Mouse (Mus musculus): ENCODE measurements around the gene Il12rb1.

Il12rb1 gene

DNA sequence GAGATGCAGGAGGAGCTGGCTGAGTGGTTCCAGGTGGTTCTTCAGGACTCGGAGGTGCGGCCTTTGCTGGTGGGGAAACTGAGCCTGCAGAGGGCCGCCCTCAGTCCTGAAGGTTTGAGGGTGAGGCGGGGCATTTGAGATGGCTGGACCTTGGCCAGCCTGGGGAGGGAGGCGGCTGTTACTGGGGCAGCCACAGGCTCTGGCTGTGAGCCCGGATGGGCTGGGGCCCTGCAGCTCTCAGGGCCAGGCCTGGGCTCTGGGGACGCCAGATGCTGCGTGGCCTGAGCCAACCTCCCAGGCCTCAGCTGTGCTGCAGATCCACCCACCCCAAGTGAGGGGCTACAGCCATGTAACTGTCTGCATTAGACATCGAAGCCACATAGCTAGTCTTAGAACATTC lies 34.4 kb upstream of the Il12rb1 start:
- DNase-seq (ENCODE audit: low spot score in 2 of 2) = peak in 1 of 2 experiments; percentile 30

DNA sequence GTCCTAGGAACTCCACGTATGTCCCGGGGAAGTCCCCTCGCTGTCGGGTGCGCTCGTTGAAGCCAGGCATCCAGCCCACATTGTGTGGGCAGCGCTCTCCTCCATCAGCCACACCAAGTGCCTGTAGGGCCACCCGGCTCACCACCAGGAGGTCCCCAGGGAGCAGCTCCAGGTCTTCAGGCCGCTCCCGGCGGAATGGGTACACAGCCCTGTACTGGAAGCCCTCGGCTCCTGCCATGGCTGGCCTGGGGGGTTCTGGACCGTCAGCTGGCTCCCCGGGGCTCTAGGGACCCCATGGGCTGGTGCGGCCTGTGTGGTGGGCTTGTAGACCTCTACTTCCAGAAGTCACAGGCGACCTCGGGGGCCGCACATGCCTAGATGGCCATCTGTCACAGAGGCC lies 33.5 kb upstream of the Il12rb1 start:
- peak in 1 of 2 experiments; percentile 19 for DNase-seq (ENCODE audit: low spot score in 2 of 2)

DNA sequence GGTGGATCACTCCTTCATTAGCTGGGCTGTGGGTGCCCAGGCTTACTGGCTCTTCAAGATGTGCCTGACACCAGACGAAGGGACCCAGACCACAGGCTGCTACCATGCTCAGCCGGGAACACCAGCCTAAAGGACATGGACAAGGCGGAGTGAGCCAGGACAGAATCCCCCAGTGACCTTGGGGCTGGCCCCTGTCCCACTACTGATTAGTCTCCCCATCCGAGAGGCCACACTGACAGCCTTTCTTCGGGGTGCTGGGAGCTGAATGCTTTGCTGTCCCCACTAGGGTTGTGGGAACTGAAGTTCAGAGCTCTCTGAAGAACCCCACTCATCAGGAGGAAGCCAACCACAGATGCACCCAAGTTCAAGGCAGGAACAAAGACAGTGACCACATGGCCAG lies 33.0 kb upstream of the Il12rb1 start:
- DNase-seq (ENCODE audit: low spot score in 2 of 2) = no peak

DNA sequence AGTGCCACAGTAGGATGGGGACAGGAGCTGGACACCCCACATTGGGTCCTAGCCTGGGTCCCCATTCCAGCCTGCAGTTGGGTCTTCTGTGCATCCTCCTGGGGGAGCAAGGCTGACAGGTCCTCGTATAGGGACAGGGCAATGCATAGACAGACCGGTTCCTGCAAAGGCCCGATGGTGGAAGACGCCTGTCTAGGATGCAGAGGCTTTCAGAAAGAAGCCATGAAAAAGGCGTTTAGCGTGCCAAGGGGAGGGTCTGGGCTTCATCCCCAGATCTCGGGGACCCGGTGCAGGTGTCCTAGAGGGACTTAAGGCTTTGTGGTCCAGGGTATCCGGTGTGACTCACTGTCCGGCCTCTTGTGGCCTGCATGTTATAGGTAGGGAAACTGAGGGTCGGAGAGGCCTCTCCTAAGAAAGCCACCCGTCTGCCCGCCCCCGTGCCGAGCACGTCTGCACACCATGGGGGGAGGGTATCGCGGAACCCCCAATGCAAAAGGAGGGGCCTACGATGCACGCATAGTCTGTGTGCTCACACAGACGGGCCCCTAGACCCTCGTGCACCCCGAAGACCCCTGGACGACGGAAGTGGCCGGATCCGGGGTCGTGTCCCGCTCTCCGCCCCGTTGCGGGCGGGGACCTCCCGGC lies 32.3 kb upstream of the Il12rb1 start:
- peak in 1 of 2 experiments; percentile 20 for DNase-seq (ENCODE audit: low spot score in 2 of 2)

DNA sequence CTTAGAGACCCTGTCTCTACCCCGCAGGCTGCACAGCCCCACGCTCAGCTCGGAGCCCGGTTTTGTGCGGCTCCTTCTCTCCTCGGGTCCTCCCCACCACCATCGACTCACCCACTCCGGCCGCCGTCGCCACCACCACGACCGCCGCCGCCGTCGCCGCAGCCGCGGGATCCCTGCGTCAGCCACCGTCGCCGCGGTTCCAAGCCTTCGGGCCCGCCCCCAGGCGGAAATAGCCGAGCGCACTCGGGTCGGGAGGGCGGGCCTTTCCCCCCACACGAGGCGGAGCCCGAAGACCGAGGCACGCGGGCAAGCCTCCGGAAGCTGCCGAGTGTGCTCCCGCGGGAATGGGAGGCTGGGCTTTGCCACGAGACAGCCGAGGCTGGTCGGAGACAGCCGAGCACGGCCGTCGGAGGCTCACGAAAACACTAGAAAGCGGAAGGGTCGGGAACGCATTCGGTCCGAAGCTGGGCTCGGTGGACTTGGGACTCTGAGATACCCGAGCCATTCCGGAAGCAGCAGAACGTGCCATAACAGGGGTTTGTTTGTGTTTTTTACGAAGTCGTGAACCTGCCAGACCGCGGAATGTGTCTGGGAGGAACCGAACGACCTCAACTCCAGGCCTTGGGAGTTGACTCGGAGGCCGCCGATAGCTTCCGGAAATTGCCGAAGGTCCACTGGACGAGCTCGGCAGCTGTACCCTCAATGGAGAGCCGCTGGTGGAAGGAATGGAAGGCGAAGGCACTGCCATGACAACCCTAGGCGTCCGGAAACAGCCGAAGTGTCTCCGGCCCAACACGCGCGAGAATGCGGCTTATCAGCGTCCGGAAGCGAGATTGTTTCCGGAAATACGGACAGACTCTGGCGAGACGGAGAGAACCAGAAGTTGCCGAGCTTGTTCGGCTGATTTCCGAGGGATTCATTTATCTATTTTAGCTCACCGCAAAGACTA lies 31.5 kb upstream of the Il12rb1 start, which contains the start of gene Pik3r2:
Gene Pik3r2 (minus strand): TSS at position 218 of the 949 bp plus-strand sequence.
- peak; percentile 94 to 96 for DNase-seq (ENCODE audit: low spot score in 2 of 2)

DNA sequence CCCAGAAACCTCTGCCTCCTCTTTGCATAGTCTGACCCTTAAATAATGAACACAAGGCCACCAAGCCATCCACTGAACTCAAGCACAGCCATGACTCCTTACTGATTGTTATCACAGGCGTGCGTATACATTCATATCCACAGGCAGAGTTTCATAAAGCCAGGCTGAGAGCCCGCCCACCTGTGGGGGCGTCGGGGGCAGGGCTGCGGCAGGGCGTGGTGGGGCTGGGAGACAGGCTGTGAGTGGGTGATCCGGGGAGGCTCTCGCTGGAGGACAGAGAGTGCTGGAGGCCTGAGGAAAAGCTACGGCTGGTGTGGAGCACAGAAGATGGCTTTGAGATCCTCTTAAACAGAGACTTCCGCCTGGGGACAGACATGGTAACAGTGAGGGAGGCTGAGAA lies 28.2 kb upstream of the Il12rb1 start:
- DNase-seq (ENCODE audit: low spot score in 2 of 2) = no peak

DNA sequence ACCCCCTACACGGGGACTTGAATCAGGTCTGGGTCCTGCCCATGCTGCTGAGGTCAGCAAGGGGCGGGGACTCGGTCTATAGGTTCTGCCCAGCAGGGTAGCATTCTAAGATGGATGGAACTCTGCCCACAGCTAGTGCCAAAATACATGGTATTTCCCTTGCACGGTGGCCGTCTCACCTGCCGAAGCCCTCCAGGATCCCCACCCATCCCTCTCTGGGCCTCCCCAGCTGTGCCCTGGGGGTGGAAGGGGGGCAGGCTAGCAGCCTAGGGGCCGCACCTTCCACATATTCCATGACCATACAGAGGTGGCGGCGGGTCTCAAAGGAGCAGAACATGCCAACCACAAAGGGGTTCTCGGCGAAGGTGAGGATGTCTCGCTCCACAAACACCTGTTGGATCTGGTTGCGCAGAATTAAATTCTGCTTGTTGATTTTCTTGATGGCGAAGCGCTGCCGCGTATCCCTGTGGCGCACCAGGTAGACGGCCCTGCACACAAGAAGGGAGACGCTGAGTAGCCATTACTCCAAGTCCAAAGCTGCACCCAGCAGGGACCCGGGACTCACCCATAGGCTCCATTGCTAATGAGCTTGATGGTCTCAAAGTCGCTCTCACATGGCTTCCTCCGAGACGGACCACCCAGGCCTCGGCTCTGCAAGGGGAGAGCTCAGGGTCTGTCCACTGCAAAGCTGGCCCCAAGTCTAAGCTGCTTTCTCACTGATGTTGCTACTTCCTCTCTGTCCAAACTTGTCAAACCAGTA lies 21.8 kb upstream of the Il12rb1 start:
- DNase-seq (ENCODE audit: low spot score in 2 of 2) = no peak

DNA sequence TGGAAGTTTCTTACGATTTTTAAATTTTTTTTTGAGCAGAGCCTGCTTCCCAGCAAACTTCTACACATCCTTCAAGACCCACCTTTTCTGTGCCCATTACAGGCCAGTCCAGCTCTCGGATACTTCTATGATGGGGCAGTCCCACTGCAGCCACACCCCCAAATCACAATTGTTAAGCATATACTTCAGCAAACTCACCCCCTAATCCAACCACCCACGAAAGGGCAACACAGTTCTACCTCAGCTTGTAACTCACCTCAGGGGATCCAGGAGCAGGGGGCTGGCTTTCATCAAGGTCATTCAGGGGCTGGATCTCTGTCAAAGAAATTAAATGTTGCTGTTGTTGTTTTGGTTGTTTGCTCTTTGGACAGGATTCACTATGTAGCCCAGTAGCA lies 21.2 kb upstream of the Il12rb1 start:
- no peak for DNase-seq (ENCODE audit: low spot score in 2 of 2)

DNA sequence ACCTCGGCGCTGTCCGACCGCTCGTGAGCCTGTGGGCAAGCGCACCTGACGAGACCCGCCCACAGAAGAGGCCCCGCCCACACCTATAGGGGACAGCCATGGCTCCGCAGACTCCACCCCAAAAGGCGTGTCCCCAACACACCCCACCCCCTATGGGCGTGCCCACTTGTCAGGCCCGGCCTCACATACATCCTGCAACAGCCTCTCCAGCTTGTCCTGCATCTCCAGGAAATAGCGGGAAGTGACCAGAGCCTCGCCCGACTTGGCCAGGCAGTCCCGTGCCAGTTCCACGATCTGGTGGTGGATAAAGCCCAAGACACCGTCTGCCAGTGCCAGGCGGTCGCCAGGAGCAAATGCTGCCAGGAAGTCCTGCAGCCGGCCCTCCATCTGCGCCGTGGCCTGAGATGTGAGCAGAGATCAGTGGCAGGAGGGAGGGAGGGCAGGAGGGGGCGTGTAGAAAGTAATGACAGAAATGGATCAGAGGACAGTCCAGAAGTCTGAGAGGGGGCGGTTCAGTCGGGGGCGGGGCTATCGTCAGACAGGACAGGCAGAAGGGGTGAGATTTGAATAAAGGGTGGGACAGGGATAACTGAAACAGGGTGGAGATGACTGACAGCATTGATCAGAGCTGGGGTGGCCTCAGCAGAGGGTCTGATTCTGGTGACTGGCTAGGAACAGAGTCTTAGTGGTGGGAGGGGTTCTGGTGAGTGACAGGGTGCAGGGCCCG lies 20.1 kb upstream of the Il12rb1 start:
- DNase-seq (ENCODE audit: low spot score in 2 of 2) = no peak

DNA sequence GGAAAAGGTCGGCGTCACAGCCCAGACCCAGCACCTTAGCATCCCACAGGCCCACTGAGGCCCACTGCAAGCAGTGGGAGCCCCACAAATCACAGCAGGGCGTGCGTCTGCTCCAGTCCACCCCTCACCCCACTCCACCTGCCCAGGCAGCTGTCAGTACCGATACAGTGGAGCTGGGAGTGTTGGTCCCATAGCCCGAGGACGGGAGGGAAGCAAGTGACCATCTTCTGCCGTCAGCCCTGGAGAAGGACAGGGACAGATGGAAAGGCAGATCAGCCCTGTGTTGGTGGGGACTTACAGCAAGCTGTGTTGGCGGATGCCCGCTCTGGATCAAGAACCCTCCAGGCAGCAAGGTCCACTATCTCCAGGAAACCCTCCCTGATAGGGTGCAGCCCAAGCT lies 19.2 kb upstream of the Il12rb1 start:
- DNase-seq (ENCODE audit: low spot score in 2 of 2) = no peak

DNA sequence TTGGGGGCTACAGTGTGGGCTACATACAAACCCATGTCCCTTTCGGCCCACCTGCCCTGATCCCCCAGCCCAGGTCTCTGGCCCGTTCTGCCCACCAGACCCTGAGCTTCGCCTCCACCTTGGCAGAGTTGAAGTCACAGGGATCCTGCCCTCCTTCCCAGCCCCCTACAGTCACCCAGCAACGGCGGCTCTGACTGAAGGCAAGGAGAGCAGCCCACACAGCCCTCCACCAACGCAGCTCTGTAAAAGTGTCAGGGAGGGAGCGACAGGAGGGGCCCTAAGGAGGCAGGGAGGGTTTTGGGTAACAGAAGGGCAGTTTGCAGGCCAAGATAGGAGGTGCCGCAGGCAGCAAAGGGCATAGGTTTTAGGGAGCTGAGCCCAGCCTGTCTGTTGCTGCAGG lies 17.4 kb upstream of the Il12rb1 start:
- no peak for DNase-seq (ENCODE audit: low spot score in 2 of 2)

DNA sequence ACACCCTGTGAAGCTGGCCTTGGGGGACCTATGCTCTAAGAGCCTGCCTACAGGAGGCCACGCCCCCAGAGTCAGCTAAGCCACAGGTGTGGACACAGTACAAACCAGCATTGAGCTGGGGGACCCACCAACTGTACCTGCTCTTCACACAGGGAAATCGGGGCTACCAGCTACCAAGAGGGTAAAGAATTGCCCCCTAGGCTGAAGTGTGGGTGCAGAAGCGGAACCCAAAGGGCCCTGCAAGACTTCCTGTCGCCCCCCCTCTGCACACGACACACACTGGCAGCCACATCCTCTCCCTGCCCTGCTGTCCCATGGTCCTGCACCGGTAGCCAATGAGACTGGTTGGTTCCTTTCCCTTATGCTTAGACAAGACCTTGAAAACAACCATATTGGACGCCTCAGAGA lies 17.0 kb upstream of the Il12rb1 start:
- DNase-seq (ENCODE audit: low spot score in 2 of 2) = peak; percentile 86

DNA sequence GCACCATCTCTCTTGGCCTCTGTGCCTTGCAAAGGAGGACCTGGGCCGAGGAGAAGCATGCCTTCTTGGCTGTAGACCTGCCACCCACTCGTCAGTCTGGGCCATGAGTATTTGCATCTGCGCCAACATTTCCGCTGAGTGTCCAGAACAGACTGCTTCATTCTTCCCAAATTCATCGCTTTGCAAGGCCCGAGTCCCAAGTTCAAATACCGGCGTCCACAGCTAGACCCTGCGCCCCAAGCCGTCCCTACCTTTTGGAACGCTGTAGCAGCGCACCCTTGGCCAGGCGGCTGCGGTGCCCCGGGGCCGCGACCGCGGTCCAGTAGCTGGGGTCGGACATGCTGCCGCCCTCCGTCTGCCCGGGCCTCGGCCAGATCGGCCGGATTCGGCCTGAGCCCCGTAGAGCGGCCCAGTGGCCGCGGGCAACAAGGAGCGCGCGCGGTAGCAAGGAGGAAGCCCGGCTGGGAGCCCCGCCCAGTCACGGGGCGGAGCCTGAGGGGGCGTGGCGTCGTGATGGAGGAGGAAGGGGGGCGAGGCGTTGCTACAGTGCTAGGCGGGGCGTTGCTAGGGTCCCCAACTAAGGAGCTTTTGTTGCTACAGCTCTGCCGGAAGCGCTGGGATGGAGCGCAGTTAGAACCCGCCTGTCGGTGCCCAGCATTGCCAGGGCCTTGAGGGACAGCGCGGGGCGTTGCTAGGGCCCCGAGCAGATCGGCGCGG lies 16.1 kb upstream of the Il12rb1 start:
- peak; percentile 97 to 98 for DNase-seq (ENCODE audit: low spot score in 2 of 2)

DNA sequence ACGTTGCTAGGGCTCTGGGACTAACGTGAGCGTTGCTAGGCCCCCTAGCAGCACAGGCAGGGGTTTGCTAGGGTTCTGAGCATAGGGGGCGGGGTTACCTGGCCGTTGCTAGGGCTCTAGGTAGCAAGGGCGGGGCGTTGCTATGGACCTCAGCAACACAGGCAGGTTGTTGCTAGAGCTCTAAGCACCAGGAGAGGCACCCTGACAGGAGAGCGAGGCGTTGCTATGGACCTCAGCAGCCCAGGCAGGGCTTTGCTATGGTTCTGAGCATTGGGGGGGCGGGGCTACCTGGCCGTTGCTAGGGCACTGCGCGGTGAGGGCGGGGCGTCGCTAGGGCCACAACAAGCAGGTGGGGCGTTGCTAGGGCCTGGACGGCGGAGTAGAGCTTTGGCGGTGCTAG lies 15.5 kb upstream of the Il12rb1 start:
- DNase-seq (ENCODE audit: low spot score in 2 of 2) = peak in 1 of 2 experiments; percentile 76

DNA sequence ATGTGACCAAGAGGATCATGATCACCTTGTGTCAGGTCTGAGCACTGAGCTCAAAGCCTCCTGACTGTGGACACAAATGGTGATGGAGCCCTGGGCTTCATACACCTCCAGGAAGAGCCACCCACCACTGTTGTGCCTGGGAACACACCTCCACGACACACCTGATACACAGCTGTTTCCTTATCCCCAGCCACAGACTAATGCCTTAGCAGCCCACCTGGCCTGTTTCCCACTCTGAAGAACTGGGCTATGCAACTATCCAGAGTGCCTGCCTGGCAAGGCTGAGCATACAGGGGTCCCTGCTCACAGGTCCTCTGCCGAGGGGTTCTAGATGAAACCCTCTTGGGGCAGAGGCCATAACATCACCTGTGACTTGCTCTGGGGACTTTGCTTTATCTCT lies 14.0 kb upstream of the Il12rb1 start:
- no peak for DNase-seq (ENCODE audit: low spot score in 2 of 2)

DNA sequence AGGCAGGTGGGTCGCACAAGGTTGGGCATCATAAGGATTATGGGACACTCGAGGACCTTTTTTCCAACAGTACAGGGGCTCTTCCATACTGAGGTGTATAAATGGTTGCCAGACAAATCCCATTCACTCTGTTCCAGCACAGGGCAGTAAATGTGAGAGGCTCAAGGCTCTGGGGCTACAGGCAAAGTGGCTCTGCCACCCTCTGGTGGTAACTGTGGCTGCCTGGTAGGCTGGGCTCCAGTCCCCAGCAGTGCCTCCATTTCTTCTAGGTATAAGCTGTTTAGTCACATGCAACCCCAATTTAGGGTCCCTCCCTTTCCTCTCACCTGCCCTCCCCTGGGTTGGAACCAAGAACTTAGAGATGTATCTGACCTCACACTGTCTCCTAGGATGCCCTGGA lies 12.9 kb upstream of the Il12rb1 start:
- no peak for DNase-seq (ENCODE audit: low spot score in 2 of 2)

DNA sequence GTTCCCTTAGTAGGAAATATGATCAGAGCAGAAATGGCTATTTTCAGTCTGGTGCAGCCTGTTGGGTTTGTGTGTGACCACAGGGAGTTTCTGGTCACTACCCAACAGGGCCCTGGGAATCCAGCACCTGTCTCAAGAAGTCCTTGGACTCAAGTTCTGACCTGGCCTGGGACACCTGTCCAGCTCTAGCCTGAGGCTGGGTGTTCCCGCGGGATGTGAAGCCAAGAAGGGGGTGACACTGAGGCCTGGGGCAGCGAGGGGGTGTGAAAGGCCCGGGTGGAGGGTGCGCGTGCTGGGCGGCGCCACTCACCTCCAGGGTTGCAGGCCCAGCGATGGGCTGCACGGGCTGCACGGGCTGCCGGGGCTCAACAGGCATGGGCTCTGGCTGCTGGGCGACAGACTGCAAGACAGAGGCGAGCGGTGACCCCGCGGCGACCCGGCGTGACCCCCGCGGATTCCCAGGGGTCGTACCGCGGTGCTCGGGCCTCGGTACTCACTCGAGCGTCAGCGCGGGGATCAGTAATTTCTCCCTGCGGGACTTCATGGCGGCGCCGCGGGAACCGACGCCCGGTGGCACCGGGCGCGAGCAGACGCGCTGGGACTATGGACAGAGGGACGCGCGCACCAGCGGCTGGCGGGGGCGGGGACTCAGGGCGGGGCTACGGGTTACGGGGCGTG lies 11.7 kb upstream of the Il12rb1 start:
- DNase-seq (ENCODE audit: low spot score in 2 of 2) = no peak

DNA sequence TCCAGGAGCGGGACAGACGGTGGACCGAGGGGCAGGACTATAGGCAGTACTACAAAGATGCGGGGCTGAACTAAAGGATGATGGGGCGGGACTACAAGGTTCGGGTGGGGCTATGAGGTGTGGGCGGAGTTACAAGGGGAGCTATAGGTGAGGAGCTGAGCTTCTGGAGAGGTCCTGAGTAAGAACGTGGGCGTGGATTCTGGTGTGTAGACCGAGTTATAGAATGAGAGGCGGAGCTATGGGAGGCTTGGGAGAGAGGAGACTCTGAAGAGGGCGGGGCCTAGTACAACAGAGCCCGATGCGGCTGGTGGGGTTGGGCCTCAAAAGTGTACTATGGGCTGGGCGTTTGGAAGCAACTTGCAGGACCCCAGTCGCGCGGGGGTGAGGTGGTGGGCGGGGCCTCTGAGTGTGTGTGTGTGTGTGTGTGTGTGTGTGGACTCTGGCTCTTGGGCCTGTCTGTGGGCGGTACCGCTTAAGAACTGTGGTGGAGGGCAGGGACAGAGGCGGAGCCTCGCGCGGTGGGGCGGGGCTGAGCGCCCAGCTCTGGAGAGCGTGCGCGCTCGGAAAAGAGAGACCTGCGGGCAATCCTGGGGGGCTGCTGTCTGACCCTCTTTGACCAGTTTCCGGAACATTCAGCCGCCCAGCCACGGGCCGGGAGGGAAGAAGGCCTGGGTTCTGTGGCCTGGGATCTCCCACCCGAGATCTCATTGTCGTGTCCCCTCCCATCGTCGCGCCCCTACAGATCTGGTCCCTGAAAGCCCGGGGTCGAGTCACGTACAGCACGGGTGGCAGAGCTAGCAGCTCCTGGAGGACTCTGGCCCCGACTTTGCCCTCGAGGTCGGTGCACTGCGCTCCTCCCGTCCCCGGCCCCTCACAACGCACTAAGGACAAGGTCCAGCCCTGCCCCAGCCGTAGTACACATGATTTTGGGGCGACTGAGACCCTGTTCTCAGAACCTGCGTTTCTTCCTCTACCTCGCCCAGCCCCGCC lies 10.9 kb upstream of the Il12rb1 start:
- DNase-seq (ENCODE audit: low spot score in 2 of 2) = peak; percentile 86 to 87

DNA sequence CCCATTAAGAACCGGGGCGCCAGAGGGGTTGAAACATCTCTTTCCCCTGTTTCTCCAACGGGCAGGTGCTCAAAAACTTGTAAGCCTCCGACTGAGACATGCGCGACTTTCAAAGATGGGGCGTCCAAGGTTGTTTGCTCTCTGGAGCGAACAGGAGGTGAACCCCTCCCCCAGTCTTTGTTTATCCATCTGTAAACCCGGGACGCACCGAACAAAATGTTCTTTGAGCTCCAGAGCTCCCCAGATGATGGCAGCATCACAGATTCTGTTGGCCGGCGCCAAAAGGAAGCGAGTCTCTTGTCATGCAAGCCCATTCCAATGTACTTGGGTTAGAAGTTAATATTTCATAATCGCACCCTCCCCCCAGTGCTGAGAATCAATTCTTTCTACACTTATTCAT lies 10.0 kb upstream of the Il12rb1 start:
- DNase-seq (ENCODE audit: low spot score in 2 of 2) = no peak
